Mouse (Mus musculus) megakaryocyte, embryonic 14.5 days (primary cell): ENCODE results near the gene Mocs1.

Experiments
- FLI1 ChIP-seq: IDR thresholded peaks from 2 replicates; pipeline ENCODE4 v1.6.1; 2012; ENCODE audit warnings: low read length, inconsistent platforms, mixed read lengths
- GATA1 ChIP-seq: IDR thresholded peaks from 3 replicates; pipeline ENCODE4 v1.6.1; 2012; ENCODE audit warnings: mixed read lengths, low read length, inconsistent platforms, borderline replicate concordance

GRCm38 (mm10) chr17:49499635-49500034 is 71.5 kb downstream of the Mocs1 start:
- TF ChIP-seq GATA1, result no peak
- no peak for TF ChIP-seq FLI1
